In genomic region chr7:95091360-95091759, GRCm38 (mm10) we compare ENCODE assay signal across 9 mouse cellular contexts.
DNase-seq lines count a peak whose midpoint lies in the region; ATAC-seq and TF ChIP-seq lines count a peak whose summit lies in the region.
"Had no signal": no experiment of that assay in that cellular context is flagged by ENCODE, and none has a peak within 500 bp of the region (broad histone marks: within the 10 kb centered on the region; RNA-seq: fewer than 3 reads in every experiment).

No protein-coding gene starts in this region.

- TF ChIP-seq CTCF in lung, adult 2 months (IDR thresholded peaks at IDR 0.05; ENCODE audit: insufficient read depth, low read length): no peak

- no peaks in the 10 kb centered on the region for H3K27me3 ChIP-seq in midbrain, embryonic 11.5 days (ENCODE audit: control insufficient read depth, insufficient read depth, low read length)
- H3K27me3 ChIP-seq in midbrain, embryonic 15.5 days (replicated peaks): no peaks in the 10 kb centered on the region

- H3K4me2 ChIP-seq in midbrain, embryonic 11.5 days: no peak overlapping the region
- H3K4me2 ChIP-seq in midbrain, embryonic 15.5 days: no peak overlapping the region

- H3K4me3 ChIP-seq in midbrain, embryonic 11.5 days (ENCODE audit: low read depth, low read length): no peak overlapping the region
- no peak overlapping the region for H3K4me3 ChIP-seq in midbrain, embryonic 15.5 days
- H3K4me3 ChIP-seq in lung, adult 2 months (replicated peaks; ENCODE audit: extremely low read depth, low read depth, low read length): no peak overlapping the region

- peak; percentile 33; the same call in 1 of the 2 replicates for ATAC-seq in midbrain, embryonic 11.5 days (ENCODE audit: low FRiP score)
- no peak for ATAC-seq in midbrain, embryonic 15.5 days (replicated peaks)

- no peak overlapping the region for H3K9ac ChIP-seq in midbrain, embryonic 11.5 days (ENCODE audit: low read length)
- H3K9ac ChIP-seq in midbrain, embryonic 15.5 days: no peak overlapping the region

- peak; percentile 4 for DNase-seq in gastrocnemius, postnatal 10 days
- DNase-seq in gastrocnemius, adult 18-20 months (ENCODE audit: low spot score): no peak
- DNase-seq in midbrain, embryonic 11.5 days (ENCODE audit: low spot score, missing footprints): peak; percentile 84
- DNase-seq in embryo, embryonic 11 days: peak; percentile 46
- DNase-seq in retina, embryonic 14.5 days (ENCODE audit: low spot score): peak; percentile 58
- no peak for DNase-seq in gastrocnemius, adult 8-10 months (ENCODE audit: low spot score in 2 of 2)
- DNase-seq in lung, adult 2 months: no peak

- H3K36me3 ChIP-seq in midbrain, embryonic 11.5 days (ENCODE audit: control insufficient read depth, insufficient read depth, low read length): no peaks in the 10 kb centered on the region
- H3K36me3 ChIP-seq in midbrain, embryonic 15.5 days (replicated peaks): no peaks in the 10 kb centered on the region
- H3K36me3 ChIP-seq: G1E had no signal

- H3K27ac ChIP-seq in midbrain, embryonic 11.5 days (ENCODE audit: low read depth, low read length): no peak overlapping the region
- H3K27ac ChIP-seq in midbrain, embryonic 15.5 days: no peak overlapping the region

- no peak for TF ChIP-seq POLR2A in lung, adult 2 months (IDR thresholded peaks at IDR 0.05; ENCODE audit: borderline replicate concordance, extremely low read depth, low read depth, low read length)

- H3K9me3 ChIP-seq in midbrain, embryonic 11.5 days (ENCODE audit: control insufficient read depth, low read length): no peaks in the 10 kb centered on the region
- H3K9me3 ChIP-seq in midbrain, embryonic 15.5 days: no peaks in the 10 kb centered on the region
- H3K9me3 ChIP-seq: G1E had no signal

- no peaks in the 10 kb centered on the region for H3K4me1 ChIP-seq in midbrain, embryonic 11.5 days (ENCODE audit: control insufficient read depth, insufficient read depth, low read length)
- H3K4me1 ChIP-seq in midbrain, embryonic 15.5 days: no peaks in the 10 kb centered on the region
- H3K4me1 ChIP-seq in lung, adult 2 months (ENCODE audit: control insufficient read depth, insufficient read depth, low read length): no peaks in the 10 kb centered on the region

Comparison
In these comparisons a context has a peak if more than half of its experiments do, and no peak if none do; other contexts are left out.
1. DNase-seq: peak in gastrocnemius, postnatal 10 days (single experiment), midbrain, embryonic 11.5 days (single experiment), embryo, embryonic 11 days (single experiment) and retina, embryonic 14.5 days (single experiment); none in gastrocnemius, adult 18-20 months (single experiment), gastrocnemius, adult 8-10 months (0 of 2) and lung, adult 2 months (single experiment).